Mouse (Mus musculus) liver, embryonic 14.5 days (tissue): ENCODE data around the gene Gtdc1. TPM values are rescaled to one million over a fixed set of nuclear protein-coding genes. Genes with fewer than 3 reads are reported as not detected.

Experiments
- ATAC-seq: fragments of 200-750 bp; cut with Nextera tagmentation; 2 replicates; pipeline ENCODE4 v1.8.0; 2017; ENCODE audit warnings: moderate number of reproducible peaks, mild to moderate bottlenecking, moderate library complexity; ENCODE audit not compliant: insufficient read depth
- DNase-seq, 3 experiments: peaks; one replicate each; pipeline ENCODE4 v3.0.0-alpha.2; 2012 to 2013; ENCODE audit warnings: low read depth in 3 of 3, low spot score in 3 of 3
- H3K27ac ChIP-seq: fragments of 300-500 bp; sonication (generic); 2 replicates; pipeline ENCODE4 v1.5.1; 2014; ENCODE audit warnings: moderate library complexity, mild to moderate bottlenecking, control low read depth, inconsistent platforms
- H3K27me3 ChIP-seq: fragments of 300-500 bp; sonication (generic); 2 replicates; pipeline ENCODE4 v1.6.1; 2014; ENCODE audit warnings: mild to moderate bottlenecking, low read length, moderate library complexity; ENCODE audit not compliant: control insufficient read depth, insufficient read depth
- H3K36me3 ChIP-seq: fragments of 300-500 bp; sonication (generic); replicated peaks from 2 replicates; pipeline ENCODE4 v1.6.1; 2014; ENCODE audit warnings: low read depth; ENCODE audit not compliant: control insufficient read depth, insufficient read depth
- H3K4me1 ChIP-seq, 2 experiments: fragments of 200-500 bp in 1 of 2; fragments of 300-500 bp in 1 of 2; sonication (generic) in 1 of 2; replicated peaks; 2 replicates each; pipeline ENCODE4 v1.6.1; 2012 to 2014; ENCODE audit warnings: antibody characterized with exemption in 1 of 2, inconsistent platforms in 1 of 2, low read length in 1 of 2; ENCODE audit not compliant: control insufficient read depth in 2 of 2, insufficient read depth in 2 of 2
- H3K4me2 ChIP-seq: fragments of 300-500 bp; sonication (generic); 2 replicates; pipeline ENCODE4 v1.6.1; 2014; ENCODE audit warnings: low read depth, mild to moderate bottlenecking, control low read depth, moderate library complexity
- H3K4me3 ChIP-seq, 2 experiments: fragments of 200-500 bp in 1 of 2; fragments of 300-500 bp in 1 of 2; sonication (generic) in 1 of 2; 2 replicates each; pipeline ENCODE4 v1.5.1; 2012 to 2014; ENCODE audit warnings: low read depth in 2 of 2, low read length in 2 of 2, mild to moderate bottlenecking in 2 of 2, control low read depth in 1 of 2, inconsistent platforms in 1 of 2, moderate library complexity in 1 of 2; ENCODE audit not compliant: insufficient read depth in 1 of 2
- H3K9ac ChIP-seq: fragments of 300-500 bp; sonication (generic); replicated peaks from 2 replicates; pipeline ENCODE4 v1.6.1; 2014; ENCODE audit warnings: mild to moderate bottlenecking, control low read depth, moderate library complexity
- H3K9me3 ChIP-seq: fragments of 300-500 bp; sonication (generic); 2 replicates; pipeline ENCODE4 v1.6.1; 2016; ENCODE audit warnings: low read length, mixed read lengths; ENCODE audit not compliant: control insufficient read depth
- CTCF ChIP-seq: IDR thresholded peaks from 2 replicates; pipeline ENCODE4 v1.5.1; 2016; ENCODE audit warnings: antibody characterized with exemption, low read depth, control low read depth
- EP300 ChIP-seq: IDR thresholded peaks from 2 replicates; pipeline ENCODE4 v1.6.1; 2016; ENCODE audit warnings: antibody characterized with exemption, low read depth
- WGBS: fragments of 180-500 bp; shearing (Covaris S2); extraction: QIAGEN DNeasy Blood & Tissue Kit; methylation state at CpG from one replicate; pipeline ENCODE4 v1.1.7; 2014; ENCODE audit not compliant: insufficient replicate concordance; 5-methylcytosine and 5-hydroxymethylcytosine counted together
- polyA plus RNA-seq, 2 experiments: library from polyadenylated mRNA; depleted of rRNA in 1 of 2; stranded (reverse) in 1 of 2; unstranded in 1 of 2; fragments of >200 nt; fragmentation: Nextera tagmentation in 1 of 2; extraction: Ambion mirVana in 1 of 2; gene quantifications; 2 replicates each; pipeline versions ENCODE4 v1.2.1 to v1.2.3; 2012 to 2014

Gtdc1 gene
- polyA plus RNA-seq, 2 experiments: 3.6 to 5.8 TPM

GRCm38 (mm10) chr2:44763898-44764297 lies 163.6 kb downstream of the Gtdc1 start:
- 50% methylated on average over 1 of the region's 1 CpGs for WGBS
- H3K4me1 ChIP-seq: no peaks in the 10 kb centered on the region
- no peak overlapping the region for H3K4me2 ChIP-seq
- no peak overlapping the region for H3K27ac ChIP-seq
- H3K4me3 ChIP-seq: no peak overlapping the region
- H3K9me3 ChIP-seq: no peaks in the 10 kb centered on the region
- H3K27me3 ChIP-seq: no peaks in the 10 kb centered on the region
- ATAC-seq: no peak
- TF ChIP-seq EP300 (no peak), CTCF (no peak)
- no peak for DNase-seq
- no peaks in the 10 kb centered on the region for H3K36me3 ChIP-seq
- H3K9ac ChIP-seq: no peak overlapping the region

- no peak for TF ChIP-seq EP300
- Histone ChIP-seq H3K4me2 (no peak overlapping the region), H3K4me3 (no peak overlapping the region), H3K36me3 (no peaks in the 10 kb centered on the region), H3K27ac (no peak overlapping the region), H3K4me1 (no peaks in the 10 kb centered on the region), H3K9ac (no peak overlapping the region), H3K9me3 (no peaks in the 10 kb centered on the region), H3K27me3 (no peaks in the 10 kb centered on the region)
- ATAC-seq: no peak
- 73% methylated on average over 1 of the region's 1 CpGs for WGBS
- DNase-seq: no peak
Observed at GRCm38 (mm10) chr2:44736618-44737017, 190.8 kb downstream of the Gtdc1 start.

- no peak for DNase-seq
- no peaks in the 10 kb centered on the region for H3K36me3 ChIP-seq
Observed at GRCm38 (mm10) chr2:44721461-44721860, 206.0 kb downstream of the Gtdc1 start.

GRCm38 (mm10) chr2:44705883-44706615 lies 221.4 kb downstream of the Gtdc1 start:
- ATAC-seq: no peak
- DNase-seq: no peak
- no peak for TF ChIP-seq EP300
- TF ChIP-seq CTCF: no peak

More at GRCm38 (mm10) chr2:44721461-44721860, 206.0 kb downstream of the Gtdc1 start:
- H3K4me2 ChIP-seq: no peak overlapping the region
- no peak for ATAC-seq
- H3K4me3 ChIP-seq: no peak overlapping the region
- no peaks in the 10 kb centered on the region for H3K4me1 ChIP-seq
- no peak overlapping the region for H3K9ac ChIP-seq
- no peak overlapping the region for H3K27ac ChIP-seq
- H3K27me3 ChIP-seq: no peaks in the 10 kb centered on the region
- TF ChIP-seq CTCF: no peak
- no peak for TF ChIP-seq EP300
- H3K9me3 ChIP-seq: no peaks in the 10 kb centered on the region

GRCm38 (mm10) chr2:44700276-44700675 lies 227.2 kb downstream of the Gtdc1 start:
- H3K4me1 ChIP-seq: no peaks in the 10 kb centered on the region
- H3K4me3 ChIP-seq: no peak overlapping the region
- H3K4me2 ChIP-seq: no peak overlapping the region
- H3K27me3 ChIP-seq: no peaks in the 10 kb centered on the region
- 56% methylated on average over 4 of the region's 4 CpGs for WGBS
- H3K36me3 ChIP-seq: no peaks in the 10 kb centered on the region
- no peaks in the 10 kb centered on the region for H3K9me3 ChIP-seq
- no peak overlapping the region for H3K27ac ChIP-seq
- no peak overlapping the region for H3K9ac ChIP-seq
- TF ChIP-seq EP300: no peak
- no peak for TF ChIP-seq CTCF
- no peak for DNase-seq
- no peak for ATAC-seq

More at GRCm38 (mm10) chr2:44705883-44706615, 221.4 kb downstream of the Gtdc1 start:
- Histone ChIP-seq H3K4me3 (no peak overlapping the region), H3K9ac (no peak overlapping the region), H3K4me2 (no peak overlapping the region), H3K27me3 (no peaks in the 10 kb centered on the region), H3K36me3 (no peaks in the 10 kb centered on the region), H3K4me1 (no peaks in the 10 kb centered on the region), H3K27ac (no peak overlapping the region), H3K9me3 (no peaks in the 10 kb centered on the region)
- WGBS: 73% methylated on average over 4 of the region's 4 CpGs
